Mouse (Mus musculus) kidney, postnatal 0 days (tissue): ENCODE results near the gene Azin2. TPM values are rescaled to one million over a fixed set of nuclear protein-coding genes. Genes with fewer than 3 reads are reported as not detected.

Experiments used
- ATAC-seq: fragments of 200-750 bp; cut with Nextera tagmentation; replicated peaks from 2 replicates; pipeline ENCODE4 v1.8.0; 2017; ENCODE audit warnings: low read depth, moderate number of reproducible peaks, moderate TSS enrichment, moderate library complexity; ENCODE audit not compliant: low FRiP score
- DNase-seq: peaks from one replicate; pipeline ENCODE4 v3.0.0-alpha.2; 2016; ENCODE audit warnings: low spot score
- H3K27ac ChIP-seq: fragments of 300-500 bp; sonication (generic); 2 replicates; pipeline ENCODE4 v1.5.1; 2014; ENCODE audit warnings: mild to moderate bottlenecking
- H3K27me3 ChIP-seq: fragments of 300-500 bp; sonication (generic); 2 replicates; pipeline ENCODE4 v1.6.1; 2014; ENCODE audit warnings: low read length, mixed read lengths; ENCODE audit not compliant: insufficient read depth
- H3K36me3 ChIP-seq: fragments of 300-500 bp; sonication (generic); 2 replicates; pipeline ENCODE4 v1.6.1; 2014; ENCODE audit warnings: low read length, mixed read lengths; ENCODE audit not compliant: insufficient read depth
- H3K4me1 ChIP-seq: fragments of 300-500 bp; sonication (generic); replicated peaks from 2 replicates; pipeline ENCODE4 v1.6.1; 2014; ENCODE audit warnings: antibody characterized with exemption, low read length, mixed read lengths; ENCODE audit not compliant: insufficient read depth
- H3K4me2 ChIP-seq: fragments of 300-500 bp; sonication (generic); 2 replicates; pipeline ENCODE4 v1.6.1; 2014; ENCODE audit warnings: mild to moderate bottlenecking, low read length, moderate library complexity, mixed read lengths
- H3K4me3 ChIP-seq: fragments of 300-500 bp; sonication (generic); replicated peaks from 2 replicates; pipeline ENCODE4 v1.5.1; 2014; ENCODE audit warnings: low read depth, low read length
- H3K9ac ChIP-seq: fragments of 300-500 bp; sonication (generic); 2 replicates; pipeline ENCODE4 v1.6.1; 2014; ENCODE audit warnings: low read depth, low read length
- H3K9me3 ChIP-seq: fragments of 300-500 bp; sonication (generic); replicated peaks from 2 replicates; pipeline ENCODE4 v1.6.1; 2016; ENCODE audit warnings: low read length, inconsistent platforms, mixed read lengths
- CTCF ChIP-seq: IDR thresholded peaks from 2 replicates; pipeline ENCODE4 v1.5.1; 2016; ENCODE audit warnings: antibody characterized with exemption, low read depth, mild to moderate bottlenecking, moderate library complexity
- WGBS: fragments of 180-500 bp; shearing (Covaris S2); extraction: QIAGEN DNeasy Blood & Tissue Kit; methylation state at CpG from one replicate; pipeline ENCODE4 v1.1.7; 2014; 5-methylcytosine and 5-hydroxymethylcytosine counted together
- polyA plus RNA-seq: library from polyadenylated mRNA; unstranded; fragments of >200 nt; fragmentation: Nextera tagmentation; extraction: Ambion mirVana; gene quantifications from 2 replicates; pipeline ENCODE4 v1.2.1, GENCODE M21; 2015

Gene Azin2
- polyA plus RNA-seq, 1 experiment from 2014 or later, result 21.5 TPM

DNA sequence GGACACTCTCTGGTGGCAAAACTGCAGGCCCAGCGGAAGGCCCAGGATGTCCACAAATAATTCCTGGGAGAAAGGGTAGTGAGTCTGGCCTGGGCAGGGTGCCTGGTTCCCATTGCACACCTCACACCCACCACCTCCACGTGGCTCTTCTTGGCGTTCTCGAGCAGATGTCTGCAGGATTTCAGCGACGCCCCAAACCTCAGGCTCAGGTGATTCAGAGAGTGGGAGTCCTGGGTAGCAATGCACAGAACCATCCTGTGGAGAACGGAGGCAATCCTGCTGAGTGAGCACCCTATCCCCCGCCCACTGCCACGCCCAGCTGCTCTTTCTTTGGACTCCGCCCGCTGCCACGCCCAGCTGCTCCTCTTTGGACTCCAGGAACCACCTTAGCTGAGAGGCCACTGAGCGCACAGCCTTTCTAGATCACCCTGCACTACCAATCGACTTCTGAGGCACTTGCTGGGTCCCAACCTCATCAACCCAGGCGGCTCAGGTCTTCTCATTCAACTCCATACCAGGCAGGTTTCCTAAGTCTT lies 12.7 kb downstream of the Azin2 start:
- DNase-seq, result peak; percentile 34
- no peaks in the 10 kb centered on the region for H3K9me3 ChIP-seq
- H3K27me3 ChIP-seq, result no peaks in the 10 kb centered on the region
- WGBS, result 27% methylated on average over 15 of the region's 15 CpGs
- no peaks in the 10 kb centered on the region for H3K36me3 ChIP-seq
- H3K27ac ChIP-seq, result no peak overlapping the region
- no peak overlapping the region for H3K4me3 ChIP-seq
- H3K4me1 ChIP-seq, result no peaks in the 10 kb centered on the region
- no peak for TF ChIP-seq CTCF
- no peak for ATAC-seq
- H3K9ac ChIP-seq, result no peak overlapping the region
- H3K4me2 ChIP-seq, result no peak overlapping the region

DNA sequence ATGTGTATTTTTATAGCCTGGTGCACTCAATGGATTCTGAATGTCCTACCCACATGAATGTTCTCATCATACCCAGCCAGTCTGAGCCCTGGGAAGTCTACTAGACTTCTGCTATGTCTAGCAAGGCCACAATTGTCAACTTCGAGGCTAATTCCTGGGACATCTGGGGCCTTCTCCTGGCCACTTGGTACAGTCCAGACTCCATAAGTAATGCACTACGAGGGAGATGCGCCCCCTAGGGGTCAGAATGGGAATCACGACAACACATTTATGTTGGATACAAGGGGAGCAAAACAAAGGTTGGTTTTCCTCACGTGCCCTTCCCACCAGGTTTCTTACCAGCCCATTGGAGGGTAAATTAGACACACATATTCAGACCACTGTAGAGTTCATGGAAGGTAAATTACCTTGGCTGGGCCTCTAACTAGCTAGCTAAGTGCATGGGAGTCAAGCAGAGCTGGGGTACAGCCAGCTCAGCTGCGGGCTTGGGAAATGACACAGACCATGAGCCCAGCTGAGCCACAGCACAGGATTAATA lies 14.0 kb downstream of the Azin2 start:
- H3K4me3 ChIP-seq, result no peak overlapping the region
- no peaks in the 10 kb centered on the region for H3K27me3 ChIP-seq
- no peaks in the 10 kb centered on the region for H3K4me1 ChIP-seq
- H3K27ac ChIP-seq, result no peak overlapping the region
- no peaks in the 10 kb centered on the region for H3K9me3 ChIP-seq
- no peaks in the 10 kb centered on the region for H3K36me3 ChIP-seq
- TF ChIP-seq CTCF, result peak; percentile 77
- H3K9ac ChIP-seq, result no peak overlapping the region
- 29% methylated on average over 6 of the region's 6 CpGs for WGBS
- ATAC-seq (no peak), DNase-seq (peak; percentile 65)
- H3K4me2 ChIP-seq, result no peak overlapping the region

DNA sequence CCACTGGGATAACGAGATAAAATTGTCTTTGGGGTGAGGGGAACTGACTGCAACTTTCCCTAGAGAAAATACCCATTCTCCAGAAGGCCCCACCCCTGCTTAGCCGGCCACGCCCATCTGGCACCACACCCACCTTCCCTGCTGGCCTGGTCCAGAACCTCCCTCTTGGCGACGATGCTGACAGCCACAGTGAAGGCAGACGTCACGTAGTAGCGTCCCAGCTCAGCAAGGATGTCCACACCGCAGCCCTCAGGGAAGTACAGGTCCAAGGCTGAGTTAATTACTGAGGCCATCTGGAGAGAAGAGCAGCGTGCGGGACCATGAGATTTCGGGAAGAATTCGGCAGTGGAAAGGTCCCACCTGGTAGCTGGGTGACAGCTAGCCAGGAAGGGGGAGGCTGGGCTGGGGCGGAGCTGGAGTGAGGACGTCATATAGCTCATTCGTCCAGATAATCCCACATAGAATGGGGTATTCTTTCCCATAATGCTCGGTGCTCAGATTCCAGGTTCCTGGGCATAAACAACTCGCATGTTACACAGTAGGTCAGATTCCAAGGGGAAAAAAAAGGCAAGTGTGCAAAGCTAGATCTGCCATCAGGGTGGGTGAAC lies 14.8 kb downstream of the Azin2 start:
- H3K27me3 ChIP-seq, result no peaks in the 10 kb centered on the region
- 16% methylated on average over 18 of the region's 18 CpGs for WGBS
- no peaks in the 10 kb centered on the region for H3K9me3 ChIP-seq
- H3K4me2 ChIP-seq, result no peak overlapping the region
- H3K9ac ChIP-seq, result no peak overlapping the region
- no peaks in the 10 kb centered on the region for H3K4me1 ChIP-seq
- H3K27ac ChIP-seq, result no peak overlapping the region
- H3K36me3 ChIP-seq, result no peaks in the 10 kb centered on the region
- DNase-seq, result no peak
- no peak overlapping the region for H3K4me3 ChIP-seq
- no peak for TF ChIP-seq CTCF
- ATAC-seq, result peak; percentile 34; the same call in 1 of the 2 replicates

DNA sequence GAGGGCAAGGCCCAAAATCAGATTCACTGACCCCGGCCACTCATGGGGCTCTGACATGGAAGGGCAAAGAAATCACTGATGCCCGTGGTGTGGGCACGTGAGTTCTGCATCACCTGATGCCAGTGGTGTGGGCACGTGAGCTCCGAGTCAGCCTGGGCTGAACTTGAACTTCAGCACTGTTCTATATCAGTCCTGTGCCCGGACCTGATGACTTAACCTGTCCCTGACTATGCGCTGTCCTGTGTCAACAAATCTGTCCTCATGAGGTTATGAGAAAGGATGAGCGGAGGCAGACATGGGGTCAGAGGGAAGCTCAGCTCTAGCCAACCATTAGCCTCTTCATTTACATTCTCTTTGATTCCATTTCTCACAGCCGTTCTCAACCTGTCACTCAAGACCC lies 15.5 kb downstream of the Azin2 start:
- Histone ChIP-seq H3K36me3 (no peaks in the 10 kb centered on the region), H3K4me3 (no peak overlapping the region), H3K4me1 (no peaks in the 10 kb centered on the region), H3K27ac (no peak overlapping the region), H3K4me2 (no peak overlapping the region), H3K9ac (no peak overlapping the region), H3K9me3 (no peaks in the 10 kb centered on the region), H3K27me3 (no peaks in the 10 kb centered on the region)
- 82% methylated on average over 9 of the region's 9 CpGs for WGBS
- ATAC-seq (no peak), DNase-seq (no peak)
- TF ChIP-seq CTCF, result no peak

DNA sequence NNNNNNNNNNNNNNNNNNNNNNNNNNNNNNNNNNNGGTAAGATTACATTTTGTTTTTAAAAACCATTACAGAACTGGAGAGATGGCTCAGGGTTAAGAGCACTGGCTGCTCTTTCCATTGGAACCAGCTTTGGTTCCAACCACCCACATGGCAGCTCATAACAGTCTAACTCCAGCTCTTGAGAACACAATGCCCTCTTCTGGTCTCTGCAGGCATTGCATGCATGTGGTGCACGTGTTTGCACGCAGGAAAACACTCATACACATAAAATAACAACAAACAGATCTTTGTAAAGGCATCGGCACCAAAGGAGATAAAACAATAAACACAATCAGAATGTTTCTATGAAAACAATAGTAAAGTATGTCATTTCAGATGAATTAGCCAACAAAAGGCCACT lies 19.9 kb downstream of the Azin2 start:
- no peak overlapping the region for H3K27ac ChIP-seq
- no peak overlapping the region for H3K4me2 ChIP-seq
- 0 out of 2 replicates have a peak, but pooled peaks have one; percentile 37 for TF ChIP-seq CTCF
- no peak for ATAC-seq
- WGBS, result 58% methylated on average over 3 of the region's 3 CpGs
- no peak overlapping the region for H3K4me3 ChIP-seq
- no peaks in the 10 kb centered on the region for H3K4me1 ChIP-seq
- no peak for DNase-seq
- no peak overlapping the region for H3K9ac ChIP-seq
- H3K9me3 ChIP-seq, result no peaks in the 10 kb centered on the region
- no peaks in the 10 kb centered on the region for H3K36me3 ChIP-seq
- H3K27me3 ChIP-seq, result no peaks in the 10 kb centered on the region

DNA sequence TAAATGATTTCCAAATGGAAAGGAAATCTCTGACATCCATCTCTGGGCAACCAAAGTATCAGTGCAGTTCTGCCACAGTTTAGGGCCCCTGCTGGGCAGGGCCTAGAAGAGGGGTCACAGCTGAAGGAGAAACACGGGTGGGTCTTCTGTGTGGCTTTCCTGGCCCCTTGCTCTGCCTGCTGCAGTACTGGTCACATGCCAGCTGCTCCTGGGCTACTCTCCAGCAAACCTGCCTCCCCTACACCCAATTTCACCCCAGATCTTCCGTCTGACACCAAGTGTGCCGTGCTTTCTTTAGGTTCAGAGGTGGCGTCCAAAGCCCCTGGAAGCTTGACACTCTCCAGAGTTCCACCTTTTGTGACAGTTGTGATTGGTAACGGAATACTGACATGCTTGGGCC lies 26.6 kb downstream of the Azin2 start:
- no peak overlapping the region for H3K4me2 ChIP-seq
- no peak for TF ChIP-seq CTCF
- no peak for ATAC-seq

More for the DNA sequence above, 26.6 kb downstream of the Azin2 start:
- H3K4me1 ChIP-seq, result no peaks in the 10 kb centered on the region
- no peak overlapping the region for H3K9ac ChIP-seq
- no peaks in the 10 kb centered on the region for H3K36me3 ChIP-seq
- no peak overlapping the region for H3K4me3 ChIP-seq
- H3K9me3 ChIP-seq, result no peaks in the 10 kb centered on the region
- no peaks in the 10 kb centered on the region for H3K27me3 ChIP-seq
- no peak for DNase-seq
- no peak overlapping the region for H3K27ac ChIP-seq
- 65% methylated on average over 5 of the region's 5 CpGs for WGBS
